Mouse (Mus musculus) ES-E14 (cell line): ENCODE measurements around the gene Zfp78.

Experiments
- CHD2 ChIP-seq: IDR thresholded peaks from 2 replicates; pipeline ENCODE4 v1.6.1; 2014; ENCODE audit warnings: mild to moderate bottlenecking, low read depth, low read length, inconsistent platforms
- HCFC1 ChIP-seq: IDR thresholded peaks from 2 replicates; pipeline ENCODE4 v1.6.1; 2012; ENCODE audit warnings: low read length, inconsistent platforms, borderline replicate concordance; ENCODE audit not compliant: insufficient read depth
- MAFK ChIP-seq: IDR thresholded peaks from 2 replicates; pipeline ENCODE4 v1.6.1; 2014; ENCODE audit warnings: mild to moderate bottlenecking, low read depth, low read length, inconsistent platforms; ENCODE audit not compliant: insufficient read depth
- ZC3H11A ChIP-seq: IDR thresholded peaks from 2 replicates; pipeline ENCODE4 v1.6.1; 2012; ENCODE audit warnings: low read depth, mild to moderate bottlenecking, inconsistent platforms, low read length, borderline replicate concordance

DNA sequence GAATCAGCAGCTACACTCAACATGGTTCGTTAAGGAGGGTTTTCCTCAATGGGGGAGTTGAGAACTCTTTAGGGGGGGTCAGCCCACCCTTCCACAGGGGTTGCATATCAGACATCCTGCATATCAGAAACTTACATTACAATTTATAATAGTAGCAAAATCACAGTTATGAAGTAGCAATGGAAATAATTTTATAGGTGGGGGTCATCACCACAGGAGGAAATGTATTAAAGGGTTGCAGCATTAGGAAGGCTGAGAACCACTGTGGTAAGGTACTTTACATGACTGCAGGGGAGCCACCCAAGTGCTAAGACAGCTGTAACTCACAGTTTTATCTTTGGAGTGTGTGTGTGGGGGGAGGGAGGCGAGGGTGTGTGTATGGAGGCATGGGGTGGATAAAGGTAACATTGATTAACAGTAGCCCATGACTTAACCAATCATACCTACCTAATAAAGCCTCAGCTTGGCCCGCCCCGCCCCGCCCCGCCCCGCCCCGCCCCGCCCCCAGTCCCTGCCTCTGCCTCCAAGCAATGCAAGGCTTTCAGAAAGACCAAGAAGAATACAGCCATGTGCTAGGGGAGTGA is 2.5 kb upstream of the Zfp78 start:
- no peak for TF ChIP-seq ZC3H11A
- no peak for TF ChIP-seq HCFC1
- no peak for TF ChIP-seq MAFK
- no peak for TF ChIP-seq CHD2
